In genomic region chr12:76822651-76823041, GRCm38 (mm10) we compare ENCODE assay signal across 10 mouse cellular contexts. TPM values are rescaled to one million over a fixed set of nuclear protein-coding genes. Genes with fewer than 3 reads are reported as not detected.
DNase-seq lines count a peak whose midpoint lies in the region; ATAC-seq lines count a peak whose summit lies in the region.
"Had no signal": no experiment of that assay in that cellular context is flagged by ENCODE, and none has a peak within 500 bp of the region (broad histone marks: within the 10 kb centered on the region; RNA-seq: fewer than 3 reads in every experiment).

Rab15 (minus strand) TSS chr12:76822908.

- no peaks in the 10 kb centered on the region for H3K9me3 ChIP-seq in intestine, embryonic 16.5 days (ENCODE audit: control insufficient read depth, low read length)
- H3K9me3 ChIP-seq in midbrain, embryonic 10.5 days (replicated peaks), result no peaks in the 10 kb centered on the region

- 8% methylated on average over 16 of the region's 17 CpGs for WGBS in intestine, embryonic 16.5 days
- 2% methylated on average over 17 of the region's 17 CpGs for WGBS in midbrain, embryonic 10.5 days

- peak within 1 kb of the TSS; percentile 71 for H3K4me3 ChIP-seq in intestine, embryonic 16.5 days (ENCODE audit: low read length)
- peak within 1 kb of the TSS; percentile 79 for H3K4me3 ChIP-seq in midbrain, embryonic 10.5 days
- H3K4me3 ChIP-seq: myocyte had no signal

- peaks cover 35% of the 10 kb centered on the region for H3K4me1 ChIP-seq in intestine, embryonic 16.5 days (ENCODE audit: control insufficient read depth, insufficient read depth, low read length)
- peaks cover 52% of the 10 kb centered on the region for H3K4me1 ChIP-seq in midbrain, embryonic 10.5 days

- ATAC-seq in intestine, embryonic 16.5 days, result peak; percentile 3; the same call in 1 of the 2 replicates

- H3K27me3 ChIP-seq in intestine, embryonic 16.5 days (replicated peaks; ENCODE audit: control insufficient read depth, insufficient read depth, low read length), result no peaks in the 10 kb centered on the region
- H3K27me3 ChIP-seq in midbrain, embryonic 10.5 days (ENCODE audit: low read depth, poor library complexity, severe bottlenecking), result peaks cover 86% of the 10 kb centered on the region

- H3K9ac ChIP-seq in intestine, embryonic 16.5 days (ENCODE audit: low read depth, low read length), result peak within 1 kb of the TSS; percentile 85

- peak within 1 kb of the TSS; percentile 98 for H3K4me2 ChIP-seq in intestine, embryonic 16.5 days (ENCODE audit: low read depth, low read length)

- no peak for DNase-seq in gastrocnemius, postnatal 4 days (ENCODE audit: low spot score in 2 of 2)
- DNase-seq in gastrocnemius, adult 8-10 months (ENCODE audit: low spot score in 2 of 2), result no peak
- no peak for DNase-seq in urinary bladder, adult 2 months (ENCODE audit: low spot score)
- no peak for DNase-seq in urinary bladder, postnatal 25 days (ENCODE audit: low spot score)
- no peak for DNase-seq in midbrain, embryonic 10.5 days (ENCODE audit: low spot score)
- no peak for DNase-seq in thymus, postnatal 36 days
- DNase-seq in adrenal gland, adult 18-20 months (ENCODE audit: low spot score in 2 of 2), result no peak

- peak within 1 kb of the TSS; percentile 12; the same call in 1 of the 2 replicates for H3K27ac ChIP-seq in intestine, embryonic 16.5 days (ENCODE audit: low read length)
- H3K27ac ChIP-seq in midbrain, embryonic 10.5 days (replicated peaks), result peak within 1 kb of the TSS; percentile 89

- H3K36me3 ChIP-seq in intestine, embryonic 16.5 days (ENCODE audit: control insufficient read depth, insufficient read depth, low read length), result no peaks in the 10 kb centered on the region
- no peaks in the 10 kb centered on the region for H3K36me3 ChIP-seq in midbrain, embryonic 10.5 days
- H3K36me3 ChIP-seq: G1E had no signal

RNA-seq across cellular contexts. Expression of gene Rab15, which starts in this region (rescaled TPM):
- total RNA-seq in gastrocnemius, postnatal 4 days (2021), result 10 to 100 TPM; 15.0 to 18.1 TPM
- total RNA-seq in gastrocnemius, adult 8-10 months (2022), result 1 to 10 TPM in 3 of 4 experiments, under 1 TPM in 1; 0.92 to 2.6 (median 1.6) TPM
- 64.8 and 68.0 TPM in 2 replicates for polyA plus RNA-seq in urinary bladder, adult 2 months (2012; rRNA removed)
- polyA plus RNA-seq in intestine, embryonic 16.5 days (2015; fragmentation: Nextera tagmentation; extraction: Ambion mirVana), result 17.6 and 18.7 TPM in 2 replicates
- 14.5 and 14.6 TPM in 2 replicates for polyA plus RNA-seq in midbrain, embryonic 10.5 days (2016; fragmentation: Nextera tagmentation; extraction: Ambion mirVana)
- 1 to 10 TPM; 2.3 to 2.5 TPM for total RNA-seq in adrenal gland, adult 18-20 months (2021)
- polyA plus RNA-seq: G1E had no signal

Comparison
In these comparisons a context has a peak if more than half of its experiments do, and no peak if none do; other contexts are left out.
1. RNA of gene Rab15 (total RNA-seq): 15.0 to 18.1 TPM in gastrocnemius, postnatal 4 days; 2.3 to 2.5 TPM in adrenal gland, adult 18-20 months and 0.92 to 2.6 TPM in gastrocnemius, adult 8-10 months; every median in the first group is over 4 times any median in the second.